Comparison of ENCODE assay signal across 14 mouse cellular contexts in genomic region chr17:46017946-46018735, GRCm38 (mm10). TPM values are rescaled to one million over a fixed set of nuclear protein-coding genes. Genes with fewer than 3 reads are reported as not detected.
DNase-seq lines count a peak whose midpoint lies in the region; ATAC-seq and TF ChIP-seq lines count a peak whose summit lies in the region.
"Had no signal": no experiment of that assay in that cellular context is flagged by ENCODE, and none has a peak within 500 bp of the region (broad histone marks: within the 10 kb centered on the region; RNA-seq: fewer than 3 reads in every experiment).

No protein-coding gene starts in this region.

- 68% methylated on average over 24 of the region's 24 CpGs for WGBS in heart, embryonic 13.5 days
- WGBS in stomach, embryonic 14.5 days, result 78% methylated on average over 24 of the region's 24 CpGs
- WGBS in stomach, postnatal 0 days, result 77% methylated on average over 24 of the region's 24 CpGs
- WGBS in hindbrain, embryonic 13.5 days, result 75% methylated on average over 24 of the region's 24 CpGs

- no peaks in the 10 kb centered on the region for H3K27me3 ChIP-seq in heart, embryonic 13.5 days (replicated peaks)
- no peaks in the 10 kb centered on the region for H3K27me3 ChIP-seq in stomach, embryonic 14.5 days (ENCODE audit: control insufficient read depth, insufficient read depth, low read length)
- H3K27me3 ChIP-seq in stomach, postnatal 0 days (ENCODE audit: control insufficient read depth, insufficient read depth, low read length), result no peaks in the 10 kb centered on the region
- H3K27me3 ChIP-seq in hindbrain, embryonic 13.5 days, result no peaks in the 10 kb centered on the region
- H3K27me3 ChIP-seq: embryonic facial prominence, embryonic 15.5 days; forebrain, embryonic 13.5 days; midbrain, embryonic 12.5 days had no signal

- DNase-seq in heart, postnatal 10 days, result no peak
- no peak for DNase-seq in stomach, postnatal 0 days (ENCODE audit: low spot score)
- peak; percentile 61 to 65 for DNase-seq in kidney, postnatal 36 days
- no peak for DNase-seq in right cerebral cortex, postnatal 10 days (ENCODE audit: low spot score in 2 of 2)
- DNase-seq: layer of hippocampus, postnatal 36 days; lung, postnatal 36 days had no signal

- H3K4me1 ChIP-seq in heart, embryonic 13.5 days, result peaks cover 24% of the 10 kb centered on the region
- no peaks in the 10 kb centered on the region for H3K4me1 ChIP-seq in stomach, embryonic 14.5 days (ENCODE audit: control insufficient read depth, insufficient read depth, low read length)
- H3K4me1 ChIP-seq in stomach, postnatal 0 days (replicated peaks; ENCODE audit: control insufficient read depth, insufficient read depth), result no peaks in the 10 kb centered on the region
- H3K4me1 ChIP-seq in hindbrain, embryonic 13.5 days (replicated peaks), result no peaks in the 10 kb centered on the region; the same call in 1 of the 2 replicates
- H3K4me1 ChIP-seq: embryonic facial prominence, embryonic 15.5 days; forebrain, embryonic 13.5 days; midbrain, embryonic 12.5 days had no signal

- TF ChIP-seq EP300 in stomach, postnatal 0 days (optimal IDR thresholded peaks at IDR 0.05), result no peak

- intact Hi-C loops in heart, postnatal 10 days (cut with DNase I), result no loop called here

- no peak overlapping the region for H3K4me2 ChIP-seq in heart, embryonic 13.5 days
- H3K4me2 ChIP-seq in stomach, embryonic 14.5 days (replicated peaks; ENCODE audit: low read depth, low read length), result no peak overlapping the region
- H3K4me2 ChIP-seq in stomach, postnatal 0 days (replicated peaks; ENCODE audit: low read depth), result no peak overlapping the region
- H3K4me2 ChIP-seq in hindbrain, embryonic 13.5 days, result no peak overlapping the region
- H3K4me2 ChIP-seq: embryonic facial prominence, embryonic 15.5 days; forebrain, embryonic 13.5 days; heart, embryonic 11.5 days; hindbrain, embryonic 14.5 days; midbrain, embryonic 12.5 days had no signal

- TF ChIP-seq CTCF in stomach, postnatal 0 days (IDR thresholded peaks at IDR 0.05; ENCODE audit: low read depth), result no peak

- H3K27ac ChIP-seq in heart, embryonic 13.5 days (replicated peaks), result no peak overlapping the region
- no peak overlapping the region for H3K27ac ChIP-seq in stomach, embryonic 14.5 days (ENCODE audit: low read length)
- no peak overlapping the region for H3K27ac ChIP-seq in stomach, postnatal 0 days (replicated peaks)
- no peak overlapping the region for H3K27ac ChIP-seq in hindbrain, embryonic 13.5 days
- H3K27ac ChIP-seq: embryonic facial prominence, embryonic 15.5 days; forebrain, embryonic 13.5 days; hindbrain, embryonic 14.5 days; midbrain, embryonic 12.5 days had no signal

- no peak for ATAC-seq in heart, embryonic 13.5 days (ENCODE audit: extremely low read depth, insufficient number of reproducible peaks, low FRiP score, low TSS enrichment)
- ATAC-seq in stomach, embryonic 14.5 days (ENCODE audit: insufficient number of reproducible peaks, insufficient read depth, low FRiP score, low read depth), result peak; percentile 44; the same call in 1 of the 2 replicates
- ATAC-seq in stomach, postnatal 0 days (ENCODE audit: low FRiP score, low TSS enrichment), result no peak
- ATAC-seq in hindbrain, embryonic 13.5 days (ENCODE audit: low FRiP score), result no peak
- ATAC-seq: forebrain, embryonic 13.5 days had no signal

- no peaks in the 10 kb centered on the region for H3K9me3 ChIP-seq in heart, embryonic 13.5 days
- H3K9me3 ChIP-seq in stomach, embryonic 14.5 days (ENCODE audit: control insufficient read depth, low read depth, low read length), result no peaks in the 10 kb centered on the region
- H3K9me3 ChIP-seq in stomach, postnatal 0 days (ENCODE audit: control insufficient read depth, low read length), result no peaks in the 10 kb centered on the region
- H3K9me3 ChIP-seq in hindbrain, embryonic 13.5 days, result no peaks in the 10 kb centered on the region
- H3K9me3 ChIP-seq: embryonic facial prominence, embryonic 15.5 days; forebrain, embryonic 13.5 days; midbrain, embryonic 12.5 days had no signal

- 0 out of 2 replicates have a peak overlapping the region, but pooled peaks have one; percentile 0 for H3K9ac ChIP-seq in heart, embryonic 13.5 days
- H3K9ac ChIP-seq in stomach, embryonic 14.5 days (replicated peaks; ENCODE audit: low read depth, low read length), result no peak overlapping the region
- H3K9ac ChIP-seq in stomach, postnatal 0 days (ENCODE audit: low read length), result no peak overlapping the region
- H3K9ac ChIP-seq in hindbrain, embryonic 13.5 days, result no peak overlapping the region
- H3K9ac ChIP-seq: embryonic facial prominence, embryonic 15.5 days; forebrain, embryonic 13.5 days; hindbrain, embryonic 14.5 days; midbrain, embryonic 12.5 days had no signal

- no peak overlapping the region for H3K4me3 ChIP-seq in heart, embryonic 13.5 days
- H3K4me3 ChIP-seq in stomach, embryonic 14.5 days (ENCODE audit: low read depth, low read length), result no peak overlapping the region
- H3K4me3 ChIP-seq in stomach, postnatal 0 days (ENCODE audit: low read depth, low read length), result no peak overlapping the region
- no peak overlapping the region for H3K4me3 ChIP-seq in hindbrain, embryonic 13.5 days
- H3K4me3 ChIP-seq: embryonic facial prominence, embryonic 15.5 days; forebrain, embryonic 13.5 days; midbrain, embryonic 12.5 days had no signal

- H3K36me3 ChIP-seq in heart, embryonic 13.5 days, result peaks cover 80% of the 10 kb centered on the region
- H3K36me3 ChIP-seq in stomach, embryonic 14.5 days (ENCODE audit: control insufficient read depth, insufficient read depth, low read length), result peaks cover 67% of the 10 kb centered on the region
- peaks cover 33% of the 10 kb centered on the region for H3K36me3 ChIP-seq in stomach, postnatal 0 days (ENCODE audit: control insufficient read depth, insufficient read depth, low read length)
- H3K36me3 ChIP-seq in hindbrain, embryonic 13.5 days, result peaks cover 74% of the 10 kb centered on the region

RNA-seq across cellular contexts. Expression of gene Vegfa, which starts 14.0 kb away (rescaled TPM):
- 5.2 and 5.4 TPM in 2 replicates for polyA plus RNA-seq in heart, embryonic 13.5 days (2015; fragmentation: Nextera tagmentation; extraction: Ambion mirVana)
- 100 to 1,000 TPM; 231 to 234 TPM for total RNA-seq in heart, postnatal 10 days (2021)
- polyA plus RNA-seq in stomach, embryonic 14.5 days (2014; fragmentation: Nextera tagmentation; extraction: Ambion mirVana), result 6.8 and 8.1 TPM in 2 replicates
- polyA plus RNA-seq in stomach, postnatal 0 days (2015; fragmentation: Nextera tagmentation; extraction: Ambion mirVana), result 2.4 and 3.1 TPM in 2 replicates
- 2.8 and 4.1 TPM in 2 replicates for polyA plus RNA-seq in hindbrain, embryonic 13.5 days (2015; fragmentation: Nextera tagmentation; extraction: Ambion mirVana)

Comparison
In these comparisons a context has a peak if more than half of its experiments do, and no peak if none do; other contexts are left out.
1. DNase-seq: peak in kidney, postnatal 36 days (2 of 2); none in heart, postnatal 10 days (0 of 2), stomach, postnatal 0 days (single experiment) and right cerebral cortex, postnatal 10 days (0 of 2).